Mouse (Mus musculus): ENCODE measurements around the gene Inca1.

- TF ChIP-seq MYOG (IDR thresholded peaks at IDR 0.05; ENCODE audit: control insufficient read depth, extremely low read depth, insufficient read length) (no peak), MAX (IDR thresholded peaks at IDR 0.05) (no peak), CTCF (IDR thresholded peaks at IDR 0.05; ENCODE audit: control insufficient read depth, insufficient read depth, insufficient read length) (no peak), USF1 (IDR thresholded peaks at IDR 0.05; ENCODE audit: low read depth) (no peak), CEBPB (IDR thresholded peaks at IDR 0.05; ENCODE audit: low read depth) (no peak), MYOD1 (IDR thresholded peaks at IDR 0.05; ENCODE audit: control insufficient read depth, insufficient read length, low read depth) (no peak), FOSL1 (IDR thresholded peaks at IDR 0.05; ENCODE audit: insufficient read depth, low read length, poor library complexity, severe bottlenecking) (no peak)
Observed at GRCm38 (mm10) chr11:70652884-70653344, 47.0 kb downstream of the Inca1 start.

All from C2C12 (cell line).